Mouse (Mus musculus): ENCODE results near the gene Gsta3.

GRCm38 (mm10) chr1:21251661-21252060 lies 11.3 kb downstream of the Gsta3 start:
- no peak for TF ChIP-seq CTCF (IDR thresholded peaks at IDR 0.05; ENCODE audit: insufficient read depth, low read depth, low read length)
- TF ChIP-seq POLR2A (IDR thresholded peaks at IDR 0.05; ENCODE audit: insufficient read depth, low read depth, low read length): no peak

All from olfactory bulb, adult 2 months (tissue).